Mouse (Mus musculus) heart, embryonic 15.5 days (tissue): ENCODE measurements at regions not wholly inside any gene's neighbourhood (a gene's known extent, or its start where the extent isn't known, plus 50 kb on each side); places are given as distances from the start of the nearest gene placed in this dataset.
"Not testable (repeated sequence)": the region's sequence is repeated elsewhere in the genome, so short reads cannot be mapped to it uniquely, and the experiment has no call there.

Source experiments
- ATAC-seq: fragments of 200-750 bp; cut with Nextera tagmentation; replicated peaks from 2 replicates; pipeline ENCODE4 v1.8.0; 2017; ENCODE audit warnings: low read depth, moderate TSS enrichment; ENCODE audit not compliant: insufficient number of reproducible peaks, insufficient read depth, low FRiP score
- H3K27ac ChIP-seq: fragments of 300-500 bp; sonication (generic); 2 replicates; pipeline ENCODE4 v1.5.1; 2015; ENCODE audit warnings: mild to moderate bottlenecking, inconsistent platforms
- H3K27me3 ChIP-seq: fragments of 300-500 bp; sonication (generic); 2 replicates; pipeline ENCODE4 v1.6.1; 2015; ENCODE audit warnings: inconsistent platforms
- H3K36me3 ChIP-seq: fragments of 300-500 bp; sonication (generic); 2 replicates; pipeline ENCODE4 v1.6.1; 2015; ENCODE audit warnings: mild to moderate bottlenecking, inconsistent platforms
- H3K4me1 ChIP-seq: fragments of 300-500 bp; sonication (generic); replicated peaks from 2 replicates; pipeline ENCODE4 v1.6.1; 2015; ENCODE audit warnings: inconsistent platforms
- H3K4me2 ChIP-seq: fragments of 300-500 bp; sonication (generic); 2 replicates; pipeline ENCODE4 v1.6.1; 2015; ENCODE audit warnings: inconsistent platforms, mild to moderate bottlenecking, moderate library complexity
- H3K4me3 ChIP-seq: fragments of 300-500 bp; sonication (generic); 2 replicates; pipeline ENCODE4 v1.5.1; 2015; ENCODE audit warnings: mild to moderate bottlenecking, inconsistent platforms
- H3K9ac ChIP-seq: fragments of 300-500 bp; sonication (generic); 2 replicates; pipeline ENCODE4 v1.6.1; 2015; ENCODE audit warnings: mild to moderate bottlenecking, inconsistent platforms
- H3K9me3 ChIP-seq: fragments of 300-500 bp; sonication (generic); replicated peaks from 2 replicates; pipeline ENCODE4 v1.6.1; 2016; ENCODE audit warnings: inconsistent platforms
- WGBS: fragments of 180-500 bp; shearing (Covaris S2); methylation state at CpG from one replicate; pipeline ENCODE4 v1.1.7; 2015; ENCODE audit warnings: mixed read lengths; 5-methylcytosine and 5-hydroxymethylcytosine counted together

- Histone ChIP-seq H3K9me3 (no peaks in the 10 kb centered on the region), H3K9ac (no peak overlapping the region), H3K27me3 (no peaks in the 10 kb centered on the region), H3K4me2 (no peak overlapping the region), H3K4me1 (no peaks in the 10 kb centered on the region), H3K4me3 (no peak overlapping the region), H3K27ac (no peak overlapping the region), H3K36me3 (no peaks in the 10 kb centered on the region)
- 79% methylated on average over 3 of the region's 3 CpGs for WGBS
- ATAC-seq: no peak
Measured at GRCm38 (mm10) chr8:89523336-89523735, 479.4 kb upstream of the Sall1 start.

- 70% methylated on average over 2 of the region's 2 CpGs for WGBS
Measured at GRCm38 (mm10) chr8:89516602-89517001, 472.6 kb upstream of the Sall1 start.

GRCm38 (mm10) chr8:89514270-89514669 is 470.3 kb upstream of the Sall1 start:
- Histone ChIP-seq H3K4me3 (no peak overlapping the region), H3K36me3 (no peaks in the 10 kb centered on the region), H3K4me1 (no peaks in the 10 kb centered on the region), H3K27me3 (no peaks in the 10 kb centered on the region), H3K4me2 (no peak overlapping the region), H3K27ac (no peak overlapping the region), H3K9me3 (no peaks in the 10 kb centered on the region), H3K9ac (no peak overlapping the region)
- no peak for ATAC-seq
- 81% methylated on average over 3 of the region's 3 CpGs for WGBS

More at GRCm38 (mm10) chr8:89516602-89517001, 472.6 kb upstream of the Sall1 start:
- H3K27me3 ChIP-seq: no peaks in the 10 kb centered on the region
- H3K9ac ChIP-seq: no peak overlapping the region
- no peaks in the 10 kb centered on the region for H3K36me3 ChIP-seq
- no peaks in the 10 kb centered on the region for H3K9me3 ChIP-seq
- H3K4me2 ChIP-seq: no peak overlapping the region
- no peak for ATAC-seq
- H3K4me1 ChIP-seq: no peaks in the 10 kb centered on the region
- no peak overlapping the region for H3K27ac ChIP-seq
- no peak overlapping the region for H3K4me3 ChIP-seq

- Histone ChIP-seq H3K9me3 (no peaks in the 10 kb centered on the region), H3K27me3 (no peaks in the 10 kb centered on the region), H3K36me3 (no peaks in the 10 kb centered on the region), H3K4me3 (no peak overlapping the region), H3K4me1 (no peaks in the 10 kb centered on the region), H3K4me2 (no peak overlapping the region), H3K27ac (no peak overlapping the region), H3K9ac (no peak overlapping the region)
- no peak for ATAC-seq
- 37% methylated on average over 6 of the region's 6 CpGs for WGBS
Measured at GRCm38 (mm10) chr8:89507639-89508038, 463.7 kb upstream of the Sall1 start.

- Histone ChIP-seq H3K4me2 (no peak overlapping the region), H3K9me3 (no peaks in the 10 kb centered on the region), H3K27ac (no peak overlapping the region), H3K36me3 (no peaks in the 10 kb centered on the region), H3K9ac (no peak overlapping the region), H3K27me3 (no peaks in the 10 kb centered on the region; the same call in 1 of the 2 replicates), H3K4me3 (no peak overlapping the region), H3K4me1 (no peaks in the 10 kb centered on the region)
- 44% methylated on average over 4 of the region's 4 CpGs for WGBS
- no peak for ATAC-seq
Measured at GRCm38 (mm10) chr8:89503545-89504234, 459.7 kb upstream of the Sall1 start.

- Histone ChIP-seq H3K27me3 (no peaks in the 10 kb centered on the region; the same call in 1 of the 2 replicates), H3K9ac (no peak overlapping the region), H3K4me2 (no peak overlapping the region), H3K36me3 (no peaks in the 10 kb centered on the region), H3K4me3 (no peak overlapping the region), H3K27ac (no peak overlapping the region), H3K9me3 (no peaks in the 10 kb centered on the region), H3K4me1 (no peaks in the 10 kb centered on the region)
- 85% methylated on average over 6 of the region's 6 CpGs for WGBS
- no peak for ATAC-seq
Measured at GRCm38 (mm10) chr8:89503030-89503429, 459.1 kb upstream of the Sall1 start.

- H3K36me3 ChIP-seq: no peaks in the 10 kb centered on the region
- H3K27me3 ChIP-seq: no peaks in the 10 kb centered on the region; the same call in 1 of the 2 replicates
- H3K4me3 ChIP-seq: no peak overlapping the region
- no peaks in the 10 kb centered on the region for H3K9me3 ChIP-seq
- no peak overlapping the region for H3K9ac ChIP-seq
- H3K27ac ChIP-seq: no peak overlapping the region
- 88% methylated on average over 6 of the region's 6 CpGs for WGBS
- no peak for ATAC-seq
- H3K4me2 ChIP-seq: no peak overlapping the region
- H3K4me1 ChIP-seq: no peaks in the 10 kb centered on the region
Measured at GRCm38 (mm10) chr8:89501756-89502155, 457.8 kb upstream of the Sall1 start.

GRCm38 (mm10) chr8:89499831-89500230 is 455.9 kb upstream of the Sall1 start:
- Histone ChIP-seq H3K9ac (no peak overlapping the region), H3K4me1 (no peaks in the 10 kb centered on the region), H3K27me3 (no peaks in the 10 kb centered on the region; the same call in 1 of the 2 replicates), H3K27ac (no peak overlapping the region), H3K9me3 (no peaks in the 10 kb centered on the region), H3K4me3 (no peak overlapping the region), H3K4me2 (no peak overlapping the region), H3K36me3 (no peaks in the 10 kb centered on the region)
- ATAC-seq: no peak
- WGBS: 64% methylated on average over 6 of the region's 6 CpGs

- Histone ChIP-seq H3K27me3 (no peaks in the 10 kb centered on the region; the same call in 1 of the 2 replicates), H3K4me2 (no peak overlapping the region), H3K27ac (no peak overlapping the region), H3K9me3 (no peaks in the 10 kb centered on the region), H3K4me3 (no peak overlapping the region), H3K36me3 (no peaks in the 10 kb centered on the region), H3K9ac (no peak overlapping the region), H3K4me1 (no peaks in the 10 kb centered on the region)
- ATAC-seq: no peak
- WGBS: 63% methylated on average over 6 of the region's 6 CpGs
Measured at GRCm38 (mm10) chr8:89498088-89498695, 454.2 kb upstream of the Sall1 start.

GRCm38 (mm10) chr8:89492336-89492735 is 448.4 kb upstream of the Sall1 start:
- no peak overlapping the region for H3K27ac ChIP-seq
- no peaks in the 10 kb centered on the region for H3K4me1 ChIP-seq
- ATAC-seq: no peak
- H3K4me2 ChIP-seq: no peak overlapping the region
- no peaks in the 10 kb centered on the region for H3K9me3 ChIP-seq
- no peak overlapping the region for H3K9ac ChIP-seq
- H3K27me3 ChIP-seq: no peaks in the 10 kb centered on the region
- H3K4me3 ChIP-seq: no peak overlapping the region
- H3K36me3 ChIP-seq: no peaks in the 10 kb centered on the region

GRCm38 (mm10) chr8:89482481-89482880 is 438.5 kb upstream of the Sall1 start:
- H3K27ac ChIP-seq, H3K36me3 ChIP-seq, H3K9ac ChIP-seq, H3K4me2 ChIP-seq, H3K27me3 ChIP-seq, H3K4me1 ChIP-seq, H3K9me3 ChIP-seq, H3K4me3 ChIP-seq, ATAC-seq: not testable (repeated sequence)
- WGBS: 54% methylated on average over 1 of the region's 1 CpGs

GRCm38 (mm10) chr8:89476930-89477329 is 433.0 kb upstream of the Sall1 start:
- no peaks in the 10 kb centered on the region for H3K9me3 ChIP-seq
- H3K36me3 ChIP-seq: no peaks in the 10 kb centered on the region
- H3K27ac ChIP-seq: no peak overlapping the region
- no peak for ATAC-seq
- no peaks in the 10 kb centered on the region for H3K4me1 ChIP-seq
- no peak overlapping the region for H3K4me3 ChIP-seq
- H3K27me3 ChIP-seq: no peaks in the 10 kb centered on the region
- no peak overlapping the region for H3K4me2 ChIP-seq
- whole genome bisulfite sequencing: 53% methylated on average over 4 of the region's 4 CpGs
- no peak overlapping the region for H3K9ac ChIP-seq
